Mouse (Mus musculus) liver, embryonic 14.5 days (tissue): ENCODE measurements around the gene Cln5. TPM values are rescaled to one million over a fixed set of nuclear protein-coding genes. Genes with fewer than 3 reads are reported as not detected.
A peak's percentile ranks its signal among the peaks of the same experiment; 100 is the strongest.

Source experiments
- ATAC-seq: fragments of 200-750 bp; cut with Nextera tagmentation; 2 replicates; pipeline ENCODE4 v1.8.0; 2017; ENCODE audit warnings: moderate number of reproducible peaks, mild to moderate bottlenecking, moderate library complexity; ENCODE audit not compliant: insufficient read depth
- DNase-seq, 3 experiments: peaks; one replicate each; pipeline ENCODE4 v3.0.0-alpha.2; 2012 to 2013; ENCODE audit warnings: low read depth in 3 of 3, low spot score in 3 of 3
- H3K27ac ChIP-seq: fragments of 300-500 bp; sonication (generic); 2 replicates; pipeline ENCODE4 v1.5.1; 2014; ENCODE audit warnings: moderate library complexity, mild to moderate bottlenecking, control low read depth, inconsistent platforms
- H3K27me3 ChIP-seq: fragments of 300-500 bp; sonication (generic); 2 replicates; pipeline ENCODE4 v1.6.1; 2014; ENCODE audit warnings: mild to moderate bottlenecking, low read length, moderate library complexity; ENCODE audit not compliant: control insufficient read depth, insufficient read depth
- H3K36me3 ChIP-seq: fragments of 300-500 bp; sonication (generic); replicated peaks from 2 replicates; pipeline ENCODE4 v1.6.1; 2014; ENCODE audit warnings: low read depth; ENCODE audit not compliant: control insufficient read depth, insufficient read depth
- H3K4me1 ChIP-seq, 2 experiments: fragments of 200-500 bp in 1 of 2; fragments of 300-500 bp in 1 of 2; sonication (generic) in 1 of 2; replicated peaks; 2 replicates each; pipeline ENCODE4 v1.6.1; 2012 to 2014; ENCODE audit warnings: antibody characterized with exemption in 1 of 2, inconsistent platforms in 1 of 2, low read length in 1 of 2; ENCODE audit not compliant: control insufficient read depth in 2 of 2, insufficient read depth in 2 of 2
- H3K4me2 ChIP-seq: fragments of 300-500 bp; sonication (generic); 2 replicates; pipeline ENCODE4 v1.6.1; 2014; ENCODE audit warnings: low read depth, mild to moderate bottlenecking, control low read depth, moderate library complexity
- H3K4me3 ChIP-seq, 2 experiments: fragments of 200-500 bp in 1 of 2; fragments of 300-500 bp in 1 of 2; sonication (generic) in 1 of 2; 2 replicates each; pipeline ENCODE4 v1.5.1; 2012 to 2014; ENCODE audit warnings: low read depth in 2 of 2, low read length in 2 of 2, mild to moderate bottlenecking in 2 of 2, control low read depth in 1 of 2, inconsistent platforms in 1 of 2, moderate library complexity in 1 of 2; ENCODE audit not compliant: insufficient read depth in 1 of 2
- H3K9ac ChIP-seq: fragments of 300-500 bp; sonication (generic); replicated peaks from 2 replicates; pipeline ENCODE4 v1.6.1; 2014; ENCODE audit warnings: mild to moderate bottlenecking, control low read depth, moderate library complexity
- H3K9me3 ChIP-seq: fragments of 300-500 bp; sonication (generic); 2 replicates; pipeline ENCODE4 v1.6.1; 2016; ENCODE audit warnings: low read length, mixed read lengths; ENCODE audit not compliant: control insufficient read depth
- CTCF ChIP-seq: IDR thresholded peaks from 2 replicates; pipeline ENCODE4 v1.5.1; 2016; ENCODE audit warnings: antibody characterized with exemption, low read depth, control low read depth
- EP300 ChIP-seq: IDR thresholded peaks from 2 replicates; pipeline ENCODE4 v1.6.1; 2016; ENCODE audit warnings: antibody characterized with exemption, low read depth
- WGBS: fragments of 180-500 bp; shearing (Covaris S2); extraction: QIAGEN DNeasy Blood & Tissue Kit; methylation state at CpG from one replicate; pipeline ENCODE4 v1.1.7; 2014; ENCODE audit not compliant: insufficient replicate concordance; 5-methylcytosine and 5-hydroxymethylcytosine counted together
- polyA plus RNA-seq, 2 experiments: library from polyadenylated mRNA; depleted of rRNA in 1 of 2; stranded (reverse) in 1 of 2; unstranded in 1 of 2; fragments of >200 nt; fragmentation: Nextera tagmentation in 1 of 2; extraction: Ambion mirVana in 1 of 2; gene quantifications; 2 replicates each; pipeline versions ENCODE4 v1.2.1 to v1.2.3; 2012 to 2014

Cln5 gene
- polyA plus RNA-seq (2012; rRNA removed): 6.7 and 9.7 TPM in 2 replicates
- polyA plus RNA-seq (2014; fragmentation: Nextera tagmentation; extraction: Ambion mirVana): 17.6 and 20.2 TPM in 2 replicates

GRCm38 (mm10) chr14:103069864-103070611 lies at the start of gene Cln5:
TSS of gene Cln5 (plus strand) at chr14:103070216.
- H3K27me3 ChIP-seq: no peaks in the 10 kb centered on the region
- no peaks in the 10 kb centered on the region for H3K9me3 ChIP-seq
- whole genome bisulfite sequencing: under 1% methylated on average over 65 of the region's 65 CpGs

GRCm38 (mm10) chr14:103029203-103029602 lies 40.8 kb upstream of the Cln5 start:
- Histone ChIP-seq H3K27ac (no peak overlapping the region), H3K4me2 (no peak overlapping the region), H3K4me1 (0 out of 4 replicates have a peak, but pooled peaks cover 0 to 3% of the 10 kb centered on the region in 2 experiments), H3K27me3 (no peaks in the 10 kb centered on the region), H3K4me3 (no peak overlapping the region), H3K9ac (no peak overlapping the region), H3K9me3 (no peaks in the 10 kb centered on the region), H3K36me3 (no peaks in the 10 kb centered on the region)
- ATAC-seq (no peak), DNase-seq (no peak)
- WGBS: 38% methylated on average over 2 of the region's 2 CpGs
- TF ChIP-seq EP300 (no peak), CTCF (no peak)

More at GRCm38 (mm10) chr14:103069864-103070611, at the start of gene Cln5:
- Histone ChIP-seq H3K4me2 (peak within 1 kb of the TSS; percentile 95), H3K36me3 (peaks cover 5% of the 10 kb centered on the region), H3K4me3 (peak within 1 kb of the TSS; percentile 88 to 90), H3K27ac (peak within 1 kb of the TSS; percentile 95), H3K9ac (peak within 1 kb of the TSS; percentile 95), H3K4me1 (peaks cover 0 to 10% of the 10 kb centered on the region in 2 experiments; a peak in 3 of 4 replicates)
- DNase-seq (peak; percentile 89 to 92 (median 90)), ATAC-seq (peak; percentile 95)
- no peak for TF ChIP-seq EP300
- peak; percentile 61 for TF ChIP-seq CTCF

GRCm38 (mm10) chr14:103033271-103033823 lies 36.7 kb upstream of the Cln5 start:
- H3K9ac ChIP-seq: no peak overlapping the region
- H3K4me1 ChIP-seq: 0 out of 4 replicates have a peak, but pooled peaks cover 0 to 3% of the 10 kb centered on the region in 2 experiments
- no peak for DNase-seq
- H3K36me3 ChIP-seq: no peaks in the 10 kb centered on the region
- ATAC-seq: peak; percentile 23; the same call in 1 of the 2 replicates
- no peak overlapping the region for H3K4me3 ChIP-seq
- TF ChIP-seq CTCF (no peak), EP300 (no peak)
- H3K27ac ChIP-seq: no peak overlapping the region
- 36% methylated on average over 10 of the region's 10 CpGs for WGBS
- no peak overlapping the region for H3K4me2 ChIP-seq
- H3K9me3 ChIP-seq: no peaks in the 10 kb centered on the region
- H3K27me3 ChIP-seq: no peaks in the 10 kb centered on the region

- no peak overlapping the region for H3K4me2 ChIP-seq
- TF ChIP-seq EP300 (no peak), CTCF (no peak)
- DNase-seq (no peak), ATAC-seq (no peak)
- H3K4me1 ChIP-seq: 0 out of 4 replicates have a peak, but pooled peaks cover 0 to 3% of the 10 kb centered on the region in 2 experiments
- H3K27me3 ChIP-seq: no peaks in the 10 kb centered on the region
- H3K9me3 ChIP-seq: no peaks in the 10 kb centered on the region
- H3K27ac ChIP-seq: no peak overlapping the region
- H3K36me3 ChIP-seq: no peaks in the 10 kb centered on the region
- WGBS: 75% methylated on average over 9 of the region's 9 CpGs
- no peak overlapping the region for H3K9ac ChIP-seq
- H3K4me3 ChIP-seq: no peak overlapping the region
These were observed 35.9 kb upstream of the Cln5 start for GRCm38 (mm10) chr14:103034076-103034475.

GRCm38 (mm10) chr14:103037016-103037415 lies 33.0 kb upstream of the Cln5 start:
- Histone ChIP-seq H3K27me3 (no peaks in the 10 kb centered on the region), H3K9ac (no peak overlapping the region), H3K9me3 (no peaks in the 10 kb centered on the region), H3K36me3 (no peaks in the 10 kb centered on the region), H3K4me2 (no peak overlapping the region), H3K4me3 (no peak overlapping the region), H3K4me1 (0 out of 4 replicates have a peak, but pooled peaks cover 0 to 3% of the 10 kb centered on the region in 2 experiments), H3K27ac (no peak overlapping the region)
- no peak for ATAC-seq
- DNase-seq: no peak
- WGBS: 42% methylated on average over 3 of the region's 3 CpGs
- TF ChIP-seq CTCF (no peak), EP300 (no peak)
